Mouse (Mus musculus): ENCODE results near the gene Fbxo11.

DNA sequence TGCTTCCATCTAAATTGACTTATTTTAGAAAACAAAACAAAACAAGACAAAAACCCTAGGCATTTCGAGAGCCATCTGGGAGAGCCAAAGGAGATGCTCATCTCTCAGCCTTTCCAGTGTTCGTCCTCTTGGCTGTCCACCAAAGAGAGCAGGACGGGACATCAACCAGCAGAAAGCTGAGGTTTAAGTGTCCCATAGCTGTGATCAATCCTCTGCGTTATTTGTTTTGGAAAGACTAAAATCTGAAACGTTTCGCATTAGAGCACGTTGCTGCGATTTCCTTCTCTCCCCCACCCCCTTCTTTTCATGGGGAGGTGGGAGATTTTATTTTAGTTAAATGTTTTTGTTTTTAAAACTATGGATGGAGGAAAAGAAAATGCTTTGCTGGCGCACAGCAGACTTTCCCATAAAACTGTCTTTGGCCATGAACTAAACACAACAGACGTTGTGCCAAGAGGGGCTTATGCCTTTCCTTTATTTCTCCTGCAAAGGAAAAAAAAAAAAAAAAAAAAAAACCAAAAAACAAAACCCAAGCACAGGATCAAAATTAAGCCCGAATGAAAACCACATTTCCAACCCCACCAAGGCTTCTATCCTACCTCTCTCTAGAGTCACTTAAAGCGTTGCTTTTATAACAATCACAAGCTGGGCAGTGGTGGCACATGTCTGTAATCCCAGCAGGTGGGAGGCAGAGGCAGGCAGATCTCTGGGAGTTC, 46.1 kb upstream of the Fbxo11 start:
- TF ChIP-seq CTCF (IDR thresholded peaks at IDR 0.05; ENCODE audit: borderline replicate concordance, extremely low read depth, insufficient read depth, insufficient read length) (no peak), POLR2A (IDR thresholded peaks at IDR 0.05; ENCODE audit: borderline replicate concordance, extremely low read depth, insufficient read depth, insufficient read length, poor library complexity, severe bottlenecking) (no peak)
